Mouse (Mus musculus): Measurements from ENCODE around the gene Kng2.
"Not testable (repeated sequence)": the region's sequence is repeated elsewhere in the genome, so short reads cannot be mapped to it uniquely, and the experiment has no call there.

DNA sequence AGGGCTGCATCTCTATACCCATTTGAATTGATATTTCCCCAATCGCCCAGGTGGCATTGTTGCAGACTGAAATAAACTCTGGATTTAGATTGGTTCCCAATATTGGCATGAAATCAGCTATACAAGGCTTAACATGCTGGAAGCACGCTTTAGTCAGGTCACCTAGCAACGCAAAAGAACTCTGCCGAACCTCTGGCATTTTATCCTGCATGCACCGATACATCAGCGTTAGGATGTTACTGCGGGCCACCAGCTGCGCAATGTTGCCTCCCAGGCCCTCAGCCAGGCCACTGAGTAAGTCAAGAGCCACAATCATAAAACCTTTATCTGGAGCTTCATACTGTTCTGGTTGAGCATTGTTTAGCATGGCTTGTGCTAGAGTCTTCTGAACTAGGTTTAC, 14.6 kb downstream of the Kng2 start:
- TF ChIP-seq POLR2A (IDR thresholded peaks at IDR 0.05; ENCODE audit: borderline replicate concordance, low read depth, low read length); CTCF (IDR thresholded peaks at IDR 0.05; ENCODE audit: low read depth, low read length): not testable (repeated sequence)

Measured in bone marrow macrophage, adult 2 months (primary cell).